Mouse (Mus musculus) mouse embryonic stem cell (cell line): ENCODE results near the gene Hcn2.

Experiments
- in situ Hi-C, 2 experiments: fragments of 300-500 bp; cut with MboI; formaldehyde crosslinking; loops; 1 replicate in 1 of 2; 3 replicates in 1 of 2; pipeline ENCODE4 v1.14.3; 2019 to 2020; ENCODE audit warnings: low sequenced_read_pairs in 2 of 2, low pct_unique_long_range_greater_than_20kb in 1 of 2, mixed read lengths in 1 of 2; ENCODE audit not compliant: unreplicated experiment in 1 of 2

Hcn2 gene

DNA sequence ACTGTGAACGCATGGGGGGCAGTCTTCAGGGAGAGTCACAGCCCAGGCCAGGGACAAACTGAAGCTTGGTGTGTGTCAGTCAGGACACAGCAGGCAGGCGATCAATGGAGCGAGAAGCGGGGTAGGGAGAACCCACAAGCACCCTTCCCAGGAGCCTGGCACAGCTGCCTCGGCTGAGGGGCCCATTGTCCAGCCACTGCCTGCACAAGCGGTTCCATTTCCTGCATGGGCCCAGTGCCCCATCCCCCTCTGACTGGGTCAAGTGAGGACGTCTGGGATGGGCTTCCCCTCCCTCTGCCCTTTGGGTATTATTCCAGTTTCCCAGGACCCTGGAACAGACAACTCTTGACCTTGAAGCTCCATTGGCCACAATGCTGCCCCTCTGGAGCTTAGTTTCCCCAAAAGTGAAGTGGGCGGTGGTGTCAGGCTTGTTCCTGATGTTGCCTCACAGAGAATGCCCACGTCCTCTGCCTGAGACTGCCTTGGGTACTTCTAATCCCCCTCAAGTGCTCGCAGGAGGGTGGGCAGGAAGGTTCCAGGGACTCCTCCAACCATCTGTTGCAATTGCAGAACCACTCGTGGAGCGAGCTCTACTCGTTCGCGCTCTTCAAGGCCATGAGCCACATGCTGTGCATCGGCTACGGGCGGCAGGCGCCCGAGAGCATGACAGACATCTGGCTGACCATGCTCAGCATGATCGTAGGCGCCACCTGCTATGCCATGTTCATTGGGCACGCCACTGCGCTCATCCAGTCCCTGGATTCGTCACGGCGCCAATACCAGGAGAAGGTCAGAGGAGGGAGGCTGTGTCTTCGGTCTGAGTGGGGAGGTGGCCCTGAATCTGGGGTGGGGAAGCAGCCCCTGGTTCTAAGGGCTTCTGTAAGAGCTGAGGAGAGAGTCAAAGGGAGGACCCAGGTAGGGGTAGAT lies 12.2 kb downstream of the Hcn2 start:
- in situ Hi-C loops = no loop called here

GRCm38 (mm10) chr10:79729357-79729965 lies 13.0 kb downstream of the Hcn2 start:
- in situ Hi-C loops = no loop called here

DNA sequence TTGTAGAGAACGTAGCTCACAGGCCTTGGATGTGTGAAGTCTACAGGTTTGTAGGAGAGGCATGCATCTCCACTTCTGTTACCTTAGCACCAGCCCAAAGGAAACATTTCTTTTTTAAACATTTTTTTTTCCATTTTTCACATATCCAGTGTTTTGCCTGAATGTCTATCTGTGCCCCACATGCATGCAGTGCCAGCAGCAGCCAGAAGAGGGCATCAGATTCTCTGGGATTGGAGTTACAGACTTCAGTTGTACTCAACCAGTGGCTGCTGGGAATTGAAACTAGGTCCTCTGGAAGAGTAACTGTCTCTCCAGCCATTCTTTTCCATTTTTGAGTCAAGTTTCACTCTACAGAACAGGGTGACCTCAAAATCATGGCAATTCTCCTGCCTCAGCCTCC lies 16.1 kb downstream of the Hcn2 start:
- in situ Hi-C loops = no loop called here

DNA sequence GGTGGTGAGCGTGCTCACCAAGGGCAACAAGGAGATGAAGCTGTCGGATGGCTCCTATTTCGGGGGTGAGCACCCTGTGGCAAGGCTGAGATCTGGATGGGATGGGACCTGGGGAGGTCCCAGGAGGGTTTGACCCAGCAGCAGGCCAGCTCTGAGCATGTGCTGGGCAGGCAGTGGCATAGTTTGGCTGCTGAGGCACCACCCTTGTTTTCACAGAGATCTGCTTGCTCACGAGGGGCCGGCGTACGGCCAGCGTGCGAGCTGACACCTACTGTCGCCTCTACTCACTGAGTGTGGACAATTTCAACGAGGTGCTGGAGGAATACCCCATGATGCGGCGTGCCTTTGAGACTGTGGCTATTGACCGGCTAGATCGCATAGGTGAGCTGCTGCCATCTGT lies 17.4 kb downstream of the Hcn2 start:
- in situ Hi-C loops = no loop called here

GRCm38 (mm10) chr10:79735361-79735760 lies 18.9 kb downstream of the Hcn2 start:
- in situ Hi-C loops = no loop called here

- in situ Hi-C loops = no loop called here
Observed at GRCm38 (mm10) chr10:79736706-79737105, 20.3 kb downstream of the Hcn2 start.

DNA sequence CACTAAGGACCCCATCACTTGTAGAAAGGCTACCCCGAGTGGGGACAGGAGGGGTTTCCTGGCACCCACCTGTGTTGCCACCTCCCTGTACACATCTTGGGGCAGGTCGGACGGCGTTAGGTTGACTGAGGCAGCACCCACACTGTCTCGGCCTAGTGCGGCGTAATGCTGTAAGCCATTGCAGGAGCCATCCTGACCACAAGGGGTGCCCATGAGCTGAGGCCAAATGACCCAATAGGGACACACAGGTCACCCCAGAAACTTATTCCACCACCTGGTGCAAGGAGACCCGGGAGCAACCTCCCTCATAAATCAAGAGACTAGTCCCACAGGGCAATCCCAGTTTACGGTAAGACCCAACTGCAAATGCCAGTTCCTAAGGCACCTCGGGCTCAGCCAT lies 21.8 kb downstream of the Hcn2 start:
- in situ Hi-C loops = no loop called here

GRCm38 (mm10) chr10:79739234-79739633 lies 22.8 kb downstream of the Hcn2 start:
- in situ Hi-C loops = no loop called here

DNA sequence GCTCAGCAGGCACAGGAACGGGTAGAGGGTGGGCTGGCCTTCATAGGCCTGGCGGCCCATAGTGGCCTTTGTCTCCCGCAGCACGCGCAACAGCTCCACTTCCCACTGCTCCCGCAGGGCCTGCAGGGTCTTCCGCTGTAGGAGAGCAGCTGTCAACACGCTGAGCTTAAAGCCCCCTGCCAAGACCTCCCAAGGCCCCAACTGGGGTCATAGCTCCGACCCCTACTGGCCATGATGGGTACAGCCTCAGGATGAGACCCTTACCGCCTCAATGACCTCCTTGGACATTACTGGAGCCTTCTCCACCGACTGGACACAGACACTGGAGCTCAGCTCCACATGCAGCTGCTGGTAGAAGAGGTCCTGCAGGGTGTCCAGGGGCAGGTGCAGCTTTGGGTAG lies 24.4 kb downstream of the Hcn2 start:
- in situ Hi-C loops = no loop called here

DNA sequence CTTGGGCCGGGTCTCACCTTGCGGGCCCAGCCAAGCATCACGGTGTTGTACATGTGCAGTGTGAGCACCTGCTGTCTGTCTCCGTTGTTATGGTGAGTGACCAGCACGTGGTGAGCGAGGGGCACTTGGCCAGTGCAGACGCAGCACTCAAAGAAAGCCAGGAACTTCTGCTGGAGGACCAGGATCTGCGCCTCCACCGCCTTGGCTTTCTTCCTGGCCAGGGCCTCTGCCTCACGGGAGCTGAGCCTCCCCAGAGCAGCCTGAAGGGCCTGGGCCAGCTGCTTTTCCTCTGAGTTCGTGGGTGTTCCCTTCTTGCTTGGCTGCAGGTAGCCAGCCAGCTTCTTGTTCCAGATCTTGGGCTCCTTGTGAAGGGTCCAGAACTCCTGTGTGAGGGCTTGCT lies 26.7 kb downstream of the Hcn2 start:
- in situ Hi-C loops = no loop called here

DNA sequence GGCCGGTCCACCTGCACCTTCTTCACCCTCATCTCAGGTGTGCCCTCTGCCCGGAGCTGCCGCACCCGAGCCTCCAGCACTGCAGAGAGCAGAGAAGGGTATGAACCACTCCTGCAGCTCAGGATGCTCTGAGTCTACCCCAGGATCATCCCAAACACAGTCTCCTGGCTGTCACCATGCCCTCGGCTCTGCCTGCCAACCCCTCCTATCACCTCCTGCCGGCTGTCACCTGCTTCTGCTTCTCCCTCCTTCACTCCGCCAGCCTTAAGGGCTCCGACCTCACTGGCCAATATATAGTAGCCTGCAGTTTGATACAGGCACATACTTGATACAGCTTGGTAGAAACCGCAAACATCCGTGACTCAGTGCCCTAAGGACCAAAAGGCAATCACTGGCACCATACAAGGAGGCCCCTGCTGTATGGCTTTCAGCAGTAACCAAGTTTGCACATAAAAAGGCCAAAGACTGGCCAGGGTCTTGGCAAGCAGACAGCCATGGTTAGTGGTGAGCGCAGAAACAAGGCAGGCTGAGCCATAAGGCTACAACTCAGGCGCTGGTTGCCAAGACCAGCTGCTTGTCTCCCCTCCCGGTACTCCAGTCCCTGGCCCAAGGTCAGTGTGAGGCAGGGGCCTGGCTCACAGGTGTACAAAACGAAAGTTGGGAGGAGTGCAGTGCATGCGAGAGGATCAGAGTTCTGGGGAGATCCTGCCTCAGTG lies 27.4 kb downstream of the Hcn2 start:
- in situ Hi-C loops = no loop called here

DNA sequence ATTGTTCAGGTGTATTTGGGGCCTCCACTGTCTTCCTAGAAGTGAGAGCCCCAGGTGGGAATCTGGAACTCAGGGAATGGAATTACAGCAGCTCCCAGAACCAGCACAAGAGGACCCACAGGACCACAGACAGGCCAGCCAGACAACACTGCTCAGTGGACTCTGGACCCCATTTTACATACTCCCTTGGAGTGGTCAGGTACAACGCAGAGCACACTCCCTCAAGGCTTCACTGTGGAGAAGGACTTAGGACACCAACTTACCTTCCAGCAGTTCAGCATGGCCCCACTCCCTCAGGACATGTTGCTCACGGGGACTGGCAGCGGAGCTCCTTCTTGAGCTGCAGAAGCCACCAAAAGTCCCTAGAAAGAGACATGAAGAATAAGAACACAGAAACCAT lies 29.0 kb downstream of the Hcn2 start:
- in situ Hi-C loops = no loop called here

- in situ Hi-C loops = no loop called here
Observed at GRCm38 (mm10) chr10:79745898-79746773, 29.7 kb downstream of the Hcn2 start, which contains the start of gene Polrmt. Gene Polrmt, minus strand, starts transcription at chr10:79746581.

DNA sequence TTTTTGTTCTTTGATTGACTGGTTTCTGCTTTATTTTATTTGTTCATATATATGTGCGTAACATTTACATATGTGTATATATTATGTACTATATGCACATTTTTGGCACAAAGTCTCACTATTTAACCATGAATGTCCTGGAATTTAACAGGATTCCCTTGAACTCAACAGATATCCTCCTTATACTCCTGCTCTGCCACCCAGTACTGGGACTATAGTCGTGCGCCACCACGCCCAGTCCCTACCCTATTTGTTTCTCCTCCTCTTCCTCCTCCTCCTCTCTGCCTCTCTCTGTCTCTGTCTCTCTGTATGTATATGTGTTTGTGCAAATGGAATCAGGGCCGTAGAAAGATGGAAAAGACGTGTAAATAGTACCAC lies 30.3 kb downstream of the Hcn2 start:
- in situ Hi-C loops = no loop called here

DNA sequence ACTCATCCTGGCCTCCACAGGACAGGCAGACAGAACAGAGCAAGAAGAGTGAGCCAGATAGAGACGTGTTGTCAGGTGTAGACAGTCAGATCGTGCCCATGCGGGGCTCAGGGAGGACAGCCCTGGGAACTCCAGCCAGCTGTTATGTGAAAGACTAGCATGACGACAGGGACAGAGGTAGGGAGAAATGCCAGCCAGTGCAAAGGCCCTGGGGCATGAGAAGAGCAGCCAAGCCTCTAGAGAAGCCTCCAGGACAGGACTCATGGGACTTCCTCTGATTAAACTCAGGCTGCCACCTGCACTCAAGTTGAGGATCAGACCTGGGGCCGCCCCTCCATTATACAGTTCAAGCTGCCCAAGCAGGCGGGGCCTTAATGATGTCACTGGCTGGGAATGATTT lies 32.1 kb downstream of the Hcn2 start:
- in situ Hi-C loops = no loop called here

DNA sequence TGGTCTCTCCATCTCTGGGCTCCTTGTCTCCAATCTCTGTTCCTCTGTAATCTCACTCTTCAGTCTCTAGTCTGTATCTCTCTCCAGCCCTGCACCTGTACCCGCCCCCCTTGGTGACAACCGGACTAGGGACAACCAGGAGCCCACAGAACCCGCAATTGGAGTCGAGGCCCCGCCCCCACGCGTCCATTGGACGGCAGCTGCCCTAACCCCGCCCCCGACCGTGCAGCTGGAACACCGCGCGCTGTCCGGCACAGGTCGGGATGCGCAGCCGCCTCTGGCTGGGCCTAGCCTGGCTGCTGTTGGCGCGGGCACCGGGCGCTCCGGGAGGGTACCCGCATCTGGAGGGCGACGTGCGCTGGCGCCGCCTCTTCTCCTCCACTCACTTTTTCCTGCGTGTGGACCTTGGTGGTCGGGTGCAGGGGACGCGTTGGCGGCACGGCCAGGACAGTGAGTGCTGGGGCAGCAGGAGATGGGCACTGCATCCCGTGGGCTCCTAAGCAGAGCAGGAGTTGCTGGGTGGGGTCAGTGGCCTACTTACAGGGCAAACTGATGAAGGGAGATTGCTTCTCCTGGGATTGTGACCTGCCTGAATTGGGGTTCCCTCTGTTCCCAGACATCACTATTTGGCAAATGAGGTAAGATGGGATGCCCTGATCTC lies 38.6 kb downstream of the Hcn2 start, which contains the start of gene Fgf22:
TSS of gene Fgf22 (plus strand) at position 221 of the 661 bp plus-strand sequence.
- in situ Hi-C loops = no loop called here

DNA sequence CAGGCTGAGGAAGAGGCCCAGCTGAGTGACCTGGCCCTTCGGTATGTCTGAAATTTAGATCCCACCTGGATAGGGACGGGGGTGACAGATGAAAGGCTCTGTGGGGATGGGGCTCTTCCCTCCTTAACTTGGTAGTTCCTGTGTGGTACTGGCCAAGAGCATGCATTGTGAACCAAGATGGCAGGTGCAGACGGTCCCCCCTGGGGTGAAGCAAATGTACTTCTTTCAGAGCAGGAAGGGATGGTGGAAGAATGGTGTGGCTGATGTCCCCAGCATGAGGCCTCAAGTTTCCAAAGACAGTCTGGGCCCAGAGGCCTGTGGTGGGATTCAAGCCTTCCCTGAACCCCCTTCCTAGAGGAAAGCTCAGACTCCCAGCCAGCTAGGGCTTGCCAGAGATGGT lies 39.4 kb downstream of the Hcn2 start:
- in situ Hi-C loops = no loop called here

DNA sequence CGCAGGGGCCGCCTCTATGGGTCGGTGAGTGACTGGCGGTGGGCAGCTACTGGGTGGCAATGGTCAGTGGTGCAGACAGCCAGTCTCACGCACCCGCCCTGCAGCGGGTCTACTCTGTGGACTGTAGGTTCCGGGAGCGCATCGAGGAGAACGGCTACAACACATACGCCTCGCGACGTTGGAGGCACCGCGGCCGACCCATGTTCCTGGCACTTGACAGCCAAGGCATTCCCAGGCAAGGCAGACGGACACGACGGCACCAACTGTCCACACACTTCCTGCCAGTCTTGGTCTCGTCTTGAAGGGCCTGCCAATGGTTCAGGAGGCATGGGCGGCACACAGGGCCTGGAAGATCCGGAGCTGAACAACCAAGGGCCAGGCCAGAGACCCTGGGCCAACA lies 40.2 kb downstream of the Hcn2 start:
- in situ Hi-C loops = no loop called here
